Mouse (Mus musculus): ENCODE results near the gene Samd14.
"Not testable (repeated sequence)": the region's sequence is repeated elsewhere in the genome, so short reads cannot be mapped to it uniquely, and the experiment has no call there.

- TF ChIP-seq POLR2A (IDR thresholded peaks at IDR 0.05; ENCODE audit: control insufficient read depth, low read depth, low read length); CTCF (IDR thresholded peaks at IDR 0.05; ENCODE audit: control insufficient read depth, insufficient read depth, insufficient replicate concordance, low read depth, low read length): not testable (repeated sequence)
Measured at GRCm38 (mm10) chr11:95010841-95011403, 1.2 kb downstream of the Samd14 start.
